In the genomic region with DNA sequence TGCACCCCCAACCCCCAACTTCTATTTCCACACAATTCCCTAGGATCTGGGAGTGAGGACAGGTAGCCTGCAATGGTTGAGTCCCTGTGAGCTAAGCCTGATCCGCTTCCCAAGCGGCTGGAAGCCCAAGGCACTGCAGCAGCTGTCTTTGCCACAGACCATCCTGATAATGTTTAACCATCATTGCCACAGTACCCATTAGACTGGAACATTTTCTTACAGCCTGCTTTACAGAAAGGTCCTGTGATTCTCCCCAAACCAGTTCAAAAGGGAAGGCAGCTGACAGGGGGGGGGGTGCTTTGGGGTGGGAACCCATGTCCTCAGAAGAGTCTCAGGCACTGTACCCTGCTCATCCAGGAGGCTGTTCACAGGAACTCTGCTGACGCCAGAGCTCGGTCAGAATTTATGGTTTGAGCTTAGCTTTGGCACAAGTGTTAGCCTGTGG, we compare ENCODE assay signal across 13 mouse cellular contexts. TPM values are rescaled to one million over a fixed set of nuclear protein-coding genes. Genes with fewer than 3 reads are reported as not detected.
DNase-seq lines count a peak whose midpoint lies in the region; ATAC-seq and TF ChIP-seq lines count a peak whose summit lies in the region.
"Had no signal": no experiment of that assay in that cellular context is flagged by ENCODE, and none has a peak within 500 bp of the region (broad histone marks: within the 10 kb centered on the region; RNA-seq: fewer than 3 reads in every experiment).

No protein-coding gene starts in this region.

- no peak overlapping the region for H3K9ac ChIP-seq in lung, embryonic 16.5 days (ENCODE audit: low read length)
- H3K9ac ChIP-seq in lung, postnatal 0 days (replicated peaks; ENCODE audit: low read depth): no peak overlapping the region
- H3K9ac ChIP-seq in stomach, embryonic 16.5 days (ENCODE audit: low read length): no peak overlapping the region
- H3K9ac ChIP-seq: heart, embryonic 15.5 days; limb, embryonic 13.5 days; neural tube, embryonic 15.5 days had no signal

- no peak for TF ChIP-seq EP300 in lung, postnatal 0 days (IDR thresholded peaks at IDR 0.05)

- H3K27ac ChIP-seq in lung, embryonic 16.5 days (ENCODE audit: low read length): peak overlapping the region; percentile 31; the same call in 1 of the 2 replicates
- no peak overlapping the region for H3K27ac ChIP-seq in lung, postnatal 0 days (ENCODE audit: low read length)
- H3K27ac ChIP-seq in stomach, embryonic 16.5 days (ENCODE audit: low read length): no peak overlapping the region; the same call in 1 of the 2 replicates
- H3K27ac ChIP-seq: limb, embryonic 13.5 days; neural tube, embryonic 15.5 days had no signal

- WGBS in lung, embryonic 16.5 days: 64% methylated on average over 4 of the region's 4 CpGs
- 51% methylated on average over 4 of the region's 4 CpGs for WGBS in lung, postnatal 0 days
- 56% methylated on average over 4 of the region's 4 CpGs for WGBS in stomach, embryonic 16.5 days

- no peak for DNase-seq in lung, postnatal 0 days (ENCODE audit: low spot score)
- DNase-seq in kidney, adult 8-10 months: peak; percentile 68 to 84
- DNase-seq in kidney, postnatal 4 days: peak; percentile 48 to 65
- DNase-seq in B cell, adult 2 months: no peak
- DNase-seq in cerebellum, postnatal 36 days: no peak
- DNase-seq: cerebellum, adult 2 months had no signal

- no peaks in the 10 kb centered on the region for H3K9me3 ChIP-seq in lung, embryonic 16.5 days (ENCODE audit: control insufficient read depth, low read length)
- H3K9me3 ChIP-seq in lung, postnatal 0 days (ENCODE audit: low read length): no peaks in the 10 kb centered on the region
- no peaks in the 10 kb centered on the region for H3K9me3 ChIP-seq in stomach, embryonic 16.5 days (replicated peaks; ENCODE audit: control insufficient read depth, low read length)
- H3K9me3 ChIP-seq: heart, embryonic 15.5 days; limb, embryonic 13.5 days; megakaryocyte, embryonic 14.5 days; neural tube, embryonic 15.5 days had no signal

- H3K4me3 ChIP-seq in lung, embryonic 16.5 days (ENCODE audit: low read length): no peak overlapping the region
- no peak overlapping the region for H3K4me3 ChIP-seq in lung, postnatal 0 days (ENCODE audit: low read depth, low read length)
- no peak overlapping the region for H3K4me3 ChIP-seq in stomach, embryonic 16.5 days (replicated peaks; ENCODE audit: low read length)
- H3K4me3 ChIP-seq: heart, embryonic 15.5 days; limb, embryonic 13.5 days; megakaryocyte, embryonic 14.5 days; neural tube, embryonic 15.5 days had no signal

- no peak overlapping the region for H3K4me2 ChIP-seq in lung, embryonic 16.5 days (ENCODE audit: low read depth, low read length)
- no peak overlapping the region for H3K4me2 ChIP-seq in lung, postnatal 0 days (replicated peaks; ENCODE audit: low read depth, low read length)
- H3K4me2 ChIP-seq in stomach, embryonic 16.5 days (ENCODE audit: low read depth, low read length): no peak overlapping the region
- H3K4me2 ChIP-seq: heart, embryonic 15.5 days; limb, embryonic 13.5 days; neural tube, embryonic 15.5 days had no signal

- TF ChIP-seq CTCF in lung, postnatal 0 days (IDR thresholded peaks at IDR 0.05): no peak

- ATAC-seq in lung, embryonic 16.5 days (ENCODE audit: low read depth): no peak
- ATAC-seq in lung, postnatal 0 days: no peak
- peak; percentile 1; the same call in 1 of the 2 replicates for ATAC-seq in stomach, embryonic 16.5 days (ENCODE audit: insufficient read depth, low FRiP score)
- ATAC-seq: activated CD4-positive, CD25-positive, alpha-beta regulatory T cell, adult 4 months had no signal

- peaks cover 17% of the 10 kb centered on the region for H3K36me3 ChIP-seq in lung, embryonic 16.5 days (ENCODE audit: control insufficient read depth, insufficient read depth, low read length)
- H3K36me3 ChIP-seq in lung, postnatal 0 days (ENCODE audit: insufficient read depth, low read length): peaks cover 7% of the 10 kb centered on the region; the same call in 1 of the 2 replicates
- H3K36me3 ChIP-seq in stomach, embryonic 16.5 days (ENCODE audit: control insufficient read depth, insufficient read depth, low read length): peaks cover 18% of the 10 kb centered on the region; the same call in 1 of the 2 replicates
- H3K36me3 ChIP-seq: neural tube, embryonic 15.5 days had no signal

- H3K27me3 ChIP-seq in lung, embryonic 16.5 days (ENCODE audit: control insufficient read depth, insufficient read depth, low read depth, low read length): no peaks in the 10 kb centered on the region
- no peaks in the 10 kb centered on the region for H3K27me3 ChIP-seq in lung, postnatal 0 days (replicated peaks; ENCODE audit: insufficient read depth, low read length)
- no peaks in the 10 kb centered on the region for H3K27me3 ChIP-seq in stomach, embryonic 16.5 days (ENCODE audit: control insufficient read depth, insufficient read depth, low read length)
- H3K27me3 ChIP-seq: heart, embryonic 15.5 days; limb, embryonic 13.5 days; megakaryocyte, embryonic 14.5 days; neural tube, embryonic 15.5 days had no signal

- peaks cover 21% of the 10 kb centered on the region for H3K4me1 ChIP-seq in lung, embryonic 16.5 days (replicated peaks; ENCODE audit: control insufficient read depth, insufficient read depth, low read length)
- H3K4me1 ChIP-seq in lung, postnatal 0 days (ENCODE audit: insufficient read depth, low read depth, low read length): no peaks in the 10 kb centered on the region
- peaks cover 29% of the 10 kb centered on the region for H3K4me1 ChIP-seq in stomach, embryonic 16.5 days (ENCODE audit: control insufficient read depth, insufficient read depth, low read length)
- H3K4me1 ChIP-seq: neural tube, embryonic 15.5 days had no signal

RNA-seq across cellular contexts. Expression of a gene that starts 51.1 kb away (rescaled TPM):
- polyA plus RNA-seq in lung, embryonic 16.5 days (2015; fragmentation: Nextera tagmentation; extraction: Ambion mirVana): 151 and 163 TPM in 2 replicates
- polyA plus RNA-seq in lung, postnatal 0 days (2015; fragmentation: Nextera tagmentation; extraction: Ambion mirVana): 95.5 and 96.2 TPM in 2 replicates
- polyA plus RNA-seq in stomach, embryonic 16.5 days (2015; fragmentation: Nextera tagmentation; extraction: Ambion mirVana): 143 and 145 TPM in 2 replicates

Comparison
In these comparisons a context has a peak if more than half of its experiments do, and no peak if none do; other contexts are left out.
1. DNase-seq: peak in kidney, adult 8-10 months (2 of 2) and kidney, postnatal 4 days (2 of 2); none in lung, postnatal 0 days (single experiment), B cell, adult 2 months (0 of 2) and cerebellum, postnatal 36 days (0 of 2).